Mouse (Mus musculus): ENCODE results near the gene Setd7. TPM values are rescaled to one million over a fixed set of nuclear protein-coding genes. Genes with fewer than 3 reads are reported as not detected.

Gene Setd7
- 46.0 and 54.3 TPM in 2 replicates for polyA plus RNA-seq (2011; ENCODE audit: insufficient read length, low read depth, missing spikeins)

DNA sequence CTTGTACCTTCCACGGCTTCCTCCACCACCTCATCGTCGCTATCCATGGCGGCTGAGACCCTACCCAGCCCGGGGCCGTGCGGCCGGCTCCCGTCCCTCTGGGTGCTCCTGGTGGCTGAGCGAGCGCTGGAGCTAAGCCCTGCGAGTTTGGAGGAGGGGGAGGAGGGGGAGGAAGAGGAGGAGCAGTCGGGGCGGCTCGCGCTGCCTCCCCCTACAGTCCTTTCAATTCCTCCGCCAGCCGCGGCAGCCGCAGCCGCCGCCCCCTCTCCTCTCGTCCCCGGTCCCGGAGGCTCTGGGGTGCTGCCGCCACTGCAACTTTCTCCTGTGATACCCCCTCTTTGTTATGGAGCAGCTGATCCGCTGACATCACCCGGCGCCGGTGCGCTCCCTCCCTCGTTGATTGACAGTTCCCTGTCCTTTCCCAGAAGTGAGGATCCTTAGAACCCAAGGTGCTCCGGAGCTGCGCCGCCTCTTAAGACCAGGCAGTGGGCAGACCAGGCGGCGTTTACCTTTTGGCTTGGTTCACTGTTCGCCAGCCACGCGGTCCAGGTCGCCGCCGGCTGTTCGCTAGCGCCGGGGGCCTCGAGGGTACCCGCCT is at the start of gene Setd7:
Gene Setd7, minus strand, starts transcription at position 369 of the 598 bp plus-strand sequence.
- Histone ChIP-seq H3K27ac (ENCODE audit: insufficient read depth, low read length) (peak within 1 kb of the TSS; percentile 66), H3K4me3 (ENCODE audit: insufficient read depth, low read length) (peak within 1 kb of the TSS; percentile 86), H3K4me1 (ENCODE audit: control insufficient read depth, insufficient read depth, low read length) (peaks cover 7% of the 10 kb centered on the region)
- peak; percentile 86 for TF ChIP-seq POLR2A (IDR thresholded peaks at IDR 0.05; ENCODE audit: low read depth, low read length)
- TF ChIP-seq CTCF (IDR thresholded peaks at IDR 0.05; ENCODE audit: borderline replicate concordance, insufficient read depth, low read length), result no peak

DNA sequence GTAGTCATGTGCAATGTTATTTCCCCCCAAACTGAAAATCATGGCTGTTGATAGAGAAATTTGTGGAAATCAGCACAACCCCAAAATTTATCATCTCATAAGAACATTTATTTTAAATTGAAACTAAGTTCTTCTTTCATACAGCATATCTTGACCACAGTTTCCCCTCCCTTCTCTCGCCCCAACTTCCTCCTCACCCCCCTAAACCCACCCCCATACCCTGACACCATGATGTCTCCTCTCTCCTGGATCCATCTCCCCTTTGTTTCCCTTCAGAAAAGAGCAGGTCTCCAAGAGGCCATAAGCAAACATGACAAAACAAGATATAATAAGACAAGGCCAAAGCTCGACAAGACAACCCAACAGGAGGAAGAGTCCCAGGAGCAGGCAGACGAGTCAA is 43.8 kb upstream of the Setd7 start:
- Histone ChIP-seq H3K4me1 (ENCODE audit: control insufficient read depth, insufficient read depth, low read length) (no peaks in the 10 kb centered on the region), H3K4me3 (ENCODE audit: insufficient read depth, low read length) (no peak overlapping the region), H3K27ac (ENCODE audit: insufficient read depth, low read length) (no peak overlapping the region)
- TF ChIP-seq POLR2A (IDR thresholded peaks at IDR 0.05; ENCODE audit: low read depth, low read length), result no peak
- TF ChIP-seq CTCF (IDR thresholded peaks at IDR 0.05; ENCODE audit: borderline replicate concordance, insufficient read depth, low read length), result no peak

DNA sequence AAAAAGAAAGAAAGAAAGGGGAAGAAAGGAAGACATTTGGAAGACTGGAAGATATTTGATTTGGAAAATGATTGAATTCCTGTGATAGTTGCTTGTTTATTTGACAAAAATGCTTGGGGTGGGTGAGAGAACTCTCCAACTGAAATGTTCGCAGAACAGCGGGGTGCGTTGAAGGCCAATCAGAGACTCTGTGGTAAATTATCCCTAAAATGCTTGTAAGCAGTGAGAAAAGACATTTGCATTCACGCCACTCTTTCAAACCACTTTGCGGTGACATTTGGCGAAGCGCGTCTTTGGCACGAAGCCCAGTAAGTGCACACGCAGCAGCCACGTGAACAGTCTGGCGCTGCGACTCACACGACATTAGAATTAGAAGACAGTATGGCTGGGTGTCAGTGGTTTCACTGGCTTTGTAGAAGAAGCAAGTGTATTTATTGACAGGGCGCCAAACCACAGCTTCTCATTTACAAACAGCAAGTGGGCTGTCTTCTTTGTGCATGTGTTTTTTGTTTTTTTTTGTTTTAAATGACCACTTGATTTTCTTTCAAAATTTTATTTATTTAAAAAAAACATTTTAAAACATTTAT is 43.1 kb upstream of the Setd7 start:
- Histone ChIP-seq H3K27ac (ENCODE audit: insufficient read depth, low read length) (no peak overlapping the region), H3K4me3 (ENCODE audit: insufficient read depth, low read length) (no peak overlapping the region)
- no peak for TF ChIP-seq CTCF (IDR thresholded peaks at IDR 0.05; ENCODE audit: borderline replicate concordance, insufficient read depth, low read length)
- no peak for TF ChIP-seq POLR2A (IDR thresholded peaks at IDR 0.05; ENCODE audit: low read depth, low read length)

GRCm38 (mm10) chr3:51601461-51601860 is 40.8 kb upstream of the Setd7 start:
- Histone ChIP-seq H3K4me1 (ENCODE audit: control insufficient read depth, insufficient read depth, low read length) (no peaks in the 10 kb centered on the region), H3K4me3 (ENCODE audit: insufficient read depth, low read length) (no peak overlapping the region), H3K27ac (ENCODE audit: insufficient read depth, low read length) (no peak overlapping the region)
- no peak for TF ChIP-seq CTCF (IDR thresholded peaks at IDR 0.05; ENCODE audit: borderline replicate concordance, insufficient read depth, low read length)
- TF ChIP-seq POLR2A (IDR thresholded peaks at IDR 0.05; ENCODE audit: low read depth, low read length), result no peak

More for the DNA sequence above, 43.1 kb upstream of the Setd7 start:
- no peaks in the 10 kb centered on the region for H3K4me1 ChIP-seq (ENCODE audit: control insufficient read depth, insufficient read depth, low read length)

- no peaks in the 10 kb centered on the region for H3K4me1 ChIP-seq (ENCODE audit: control insufficient read depth, insufficient read depth, low read length)
- TF ChIP-seq CTCF (IDR thresholded peaks at IDR 0.05; ENCODE audit: borderline replicate concordance, insufficient read depth, low read length) (no peak), POLR2A (IDR thresholded peaks at IDR 0.05; ENCODE audit: low read depth, low read length) (no peak)
Measured at GRCm38 (mm10) chr3:51600728-51601127, 40.0 kb upstream of the Setd7 start.

DNA sequence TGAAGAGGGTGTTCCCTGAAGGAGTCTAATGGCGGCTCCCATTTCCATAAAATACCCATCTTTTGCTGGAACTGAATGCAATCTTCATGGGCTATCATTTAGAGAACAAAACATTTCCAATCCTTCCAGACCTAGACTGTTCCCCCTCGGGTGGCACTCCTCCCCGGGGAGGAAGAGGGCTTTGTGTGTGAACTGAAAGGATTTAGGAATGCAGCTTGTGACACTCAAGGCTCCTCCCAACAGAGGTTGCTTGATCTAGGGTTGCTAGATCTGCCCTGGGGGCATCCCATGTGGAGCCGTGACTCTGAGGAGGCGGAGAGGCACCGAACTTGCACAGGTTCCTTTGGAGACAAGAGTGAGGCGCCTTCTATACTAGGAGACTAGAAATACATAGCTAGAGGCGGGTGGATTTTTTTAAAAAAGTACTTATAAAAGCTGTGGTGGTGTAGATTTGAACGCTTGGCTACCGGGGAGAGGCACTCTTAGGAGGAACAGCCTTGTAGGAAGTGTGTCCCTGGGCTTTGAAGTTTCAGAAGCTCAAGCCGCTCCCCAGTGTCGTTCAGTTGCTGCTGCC is 38.5 kb upstream of the Setd7 start:
- TF ChIP-seq CTCF (IDR thresholded peaks at IDR 0.05; ENCODE audit: borderline replicate concordance, insufficient read depth, low read length), result no peak
- TF ChIP-seq POLR2A (IDR thresholded peaks at IDR 0.05; ENCODE audit: low read depth, low read length), result no peak

More at GRCm38 (mm10) chr3:51600728-51601127, 40.0 kb upstream of the Setd7 start:
- no peak overlapping the region for H3K4me3 ChIP-seq (ENCODE audit: insufficient read depth, low read length)
- no peak overlapping the region for H3K27ac ChIP-seq (ENCODE audit: insufficient read depth, low read length)

DNA sequence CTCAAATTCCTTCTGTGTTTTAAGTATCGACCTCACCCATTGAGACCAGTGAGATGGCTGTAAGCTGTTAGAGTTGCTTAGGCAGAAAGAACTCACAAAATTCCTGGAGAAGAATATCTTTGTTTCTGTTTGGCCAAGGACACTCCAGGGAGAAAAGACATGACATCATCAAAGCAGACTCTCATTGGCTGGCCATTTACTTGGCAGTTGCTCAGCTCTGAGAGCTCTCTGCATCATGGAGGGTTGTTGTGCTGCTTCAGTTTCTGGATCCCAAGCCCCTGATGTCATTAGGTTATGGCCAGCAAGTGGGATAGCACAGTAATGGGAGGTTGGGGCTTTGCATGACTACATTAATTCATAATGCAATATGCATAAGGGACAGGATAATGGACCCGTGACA is 35.9 kb upstream of the Setd7 start:
- no peak overlapping the region for H3K4me3 ChIP-seq (ENCODE audit: insufficient read depth, low read length)
- peaks cover 5% of the 10 kb centered on the region; the same call in 1 of the 2 replicates for H3K4me1 ChIP-seq (ENCODE audit: control insufficient read depth, insufficient read depth, low read length)
- TF ChIP-seq POLR2A (IDR thresholded peaks at IDR 0.05; ENCODE audit: low read depth, low read length) (no peak), CTCF (IDR thresholded peaks at IDR 0.05; ENCODE audit: borderline replicate concordance, insufficient read depth, low read length) (no peak)
- no peak overlapping the region for H3K27ac ChIP-seq (ENCODE audit: insufficient read depth, low read length)

More for the DNA sequence above, 38.5 kb upstream of the Setd7 start:
- Histone ChIP-seq H3K4me3 (ENCODE audit: insufficient read depth, low read length) (no peak overlapping the region), H3K27ac (ENCODE audit: insufficient read depth, low read length) (no peak overlapping the region), H3K4me1 (ENCODE audit: control insufficient read depth, insufficient read depth, low read length) (no peaks in the 10 kb centered on the region)

DNA sequence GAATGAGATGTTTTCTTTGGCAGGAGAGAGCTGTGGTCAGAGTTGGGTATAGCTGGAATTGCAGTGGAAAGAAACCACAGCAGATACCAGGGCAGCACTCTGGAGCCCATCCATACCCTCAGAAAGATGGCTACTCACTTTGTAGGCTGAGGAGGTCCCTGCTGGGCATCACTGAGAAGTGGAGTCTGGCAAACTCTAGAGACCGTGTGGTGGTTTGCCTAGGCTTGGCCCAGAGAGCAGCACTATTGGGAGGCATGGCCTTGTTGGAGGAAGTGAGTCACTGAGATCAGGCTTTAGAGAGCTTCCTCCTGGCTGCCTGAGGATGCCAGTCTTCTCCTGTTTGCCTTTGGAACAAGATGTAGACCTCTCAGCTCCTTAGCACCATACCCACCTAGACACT is 32.8 kb upstream of the Setd7 start:
- TF ChIP-seq CTCF (IDR thresholded peaks at IDR 0.05; ENCODE audit: borderline replicate concordance, insufficient read depth, low read length) (no peak), POLR2A (IDR thresholded peaks at IDR 0.05; ENCODE audit: low read depth, low read length) (no peak)
- H3K4me1 ChIP-seq (ENCODE audit: control insufficient read depth, insufficient read depth, low read length), result peaks cover 5% of the 10 kb centered on the region; the same call in 1 of the 2 replicates
- H3K4me3 ChIP-seq (ENCODE audit: insufficient read depth, low read length), result no peak overlapping the region
- H3K27ac ChIP-seq (ENCODE audit: insufficient read depth, low read length), result no peak overlapping the region

GRCm38 (mm10) chr3:51591591-51591990 is 30.9 kb upstream of the Setd7 start:
- H3K4me1 ChIP-seq (ENCODE audit: control insufficient read depth, insufficient read depth, low read length), result peaks cover 5% of the 10 kb centered on the region; the same call in 1 of the 2 replicates
- TF ChIP-seq CTCF (IDR thresholded peaks at IDR 0.05; ENCODE audit: borderline replicate concordance, insufficient read depth, low read length), result no peak
- no peak for TF ChIP-seq POLR2A (IDR thresholded peaks at IDR 0.05; ENCODE audit: low read depth, low read length)
- H3K4me3 ChIP-seq (ENCODE audit: insufficient read depth, low read length), result no peak overlapping the region
- H3K27ac ChIP-seq (ENCODE audit: insufficient read depth, low read length), result no peak overlapping the region
